Mouse (Mus musculus) B cell, adult (primary cell): ENCODE results near the gene Sec13. TPM values are rescaled to one million over a fixed set of nuclear protein-coding genes. Genes with fewer than 3 reads are reported as not detected.

ENCODE experiments used
- total RNA-seq: library from RNA; stranded (reverse); gene quantifications from 4 replicates; pipeline ENCODE4 v1.2.4, GENCODE M21; 2023; ENCODE audit not compliant: inconsistent age

The Sec13 gene
- total RNA-seq: 93.9 to 111 TPM (median 98.4 TPM) in 4 replicates

GRCm38 (mm10) chr6:113740236-113741217, at the start of gene Sec13:
Gene Sec13, minus strand, starts transcription at chr6:113740743.

GRCm38 (mm10) chr6:113719878-113720277, 20.7 kb downstream of the Sec13 start, which contains the start of gene Ghrl:
Gene Ghrl, minus strand, starts transcription at chr6:113719880.

GRCm38 (mm10) chr6:113696582-113697221, 43.8 kb downstream of the Sec13 start, which contains the start of gene Tatdn2:
Gene Tatdn2, plus strand, starts transcription at chr6:113697050.

Other genes starting within 250 kb of the Sec13 start
- 0.36 to 0.86 TPM (median 0.72 TPM) in 4 replicates for gene Prrt3, start 238.8 kb downstream of the Sec13 start, total RNA-seq
- gene Emc3, start 209.1 kb downstream of the Sec13 start, total RNA-seq: 71.5 to 80.4 TPM (median 76.9 TPM) in 4 replicates
- gene Fancd2, start 209.1 kb downstream of the Sec13 start, total RNA-seq: 2.1 to 2.7 TPM (median 2.5 TPM) in 4 replicates
- not detected in 4 replicates for gene Fancd2os, start 140.0 kb downstream of the Sec13 start, total RNA-seq
- gene Brk1, start 136.0 kb downstream of the Sec13 start, total RNA-seq: 108 to 128 TPM (median 115 TPM) in 4 replicates
- 29.5 to 35.8 TPM (median 30.8 TPM) in 4 replicates for gene Vhl, start 116.8 kb downstream of the Sec13 start, total RNA-seq
- 152 to 170 TPM (median 165 TPM) in 4 replicates for gene Irak2, start 102.3 kb downstream of the Sec13 start, total RNA-seq
- 172 to 209 TPM (median 195 TPM) in 4 replicates for gene Tatdn2, start 43.7 kb downstream of the Sec13 start, total RNA-seq
- gene Ghrl, start 20.9 kb downstream of the Sec13 start, total RNA-seq: 1.1 to 3.8 TPM (median 3.3 TPM) in 3 of 4 replicates, not detected in the other